Mouse (Mus musculus): Measurements from ENCODE around the gene Pth2.
"Not testable (repeated sequence)": the region's sequence is repeated elsewhere in the genome, so short reads cannot be mapped to it uniquely, and the experiment has no call there.

Pth2 gene

DNA sequence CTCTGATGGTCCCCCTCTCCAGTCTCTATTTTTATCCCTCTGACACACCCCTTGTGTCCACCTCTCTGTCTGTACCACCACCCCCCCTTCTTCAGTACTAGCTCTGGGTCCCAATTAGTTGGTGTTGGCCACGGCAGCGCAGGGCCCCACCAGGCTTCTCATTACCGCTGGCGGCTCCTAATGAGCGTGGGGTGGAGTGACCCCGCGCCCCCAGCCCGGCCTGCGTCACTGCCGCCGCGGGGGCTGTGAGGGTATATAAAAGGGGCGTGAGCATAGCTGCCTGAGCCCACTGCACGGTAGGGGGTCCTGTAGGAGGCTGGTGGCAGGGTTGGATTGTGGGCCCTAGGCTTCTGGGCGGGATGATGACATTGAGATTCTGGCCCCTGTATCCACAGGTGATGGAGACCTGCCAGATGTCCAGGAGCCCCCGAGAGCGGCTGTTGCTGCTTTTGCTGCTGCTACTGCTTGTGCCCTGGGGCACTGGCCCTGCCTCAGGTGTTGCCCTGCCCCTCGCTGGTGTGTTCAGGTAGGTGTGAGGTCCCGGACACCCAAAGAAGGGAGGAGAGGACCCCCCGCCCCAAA, at the start of gene Pth2:
Gene Pth2 (plus strand): TSS at position 100 of the 582 bp plus-strand sequence.
- DNase-seq (ENCODE audit: low read depth, low spot score), result no peak

DNA sequence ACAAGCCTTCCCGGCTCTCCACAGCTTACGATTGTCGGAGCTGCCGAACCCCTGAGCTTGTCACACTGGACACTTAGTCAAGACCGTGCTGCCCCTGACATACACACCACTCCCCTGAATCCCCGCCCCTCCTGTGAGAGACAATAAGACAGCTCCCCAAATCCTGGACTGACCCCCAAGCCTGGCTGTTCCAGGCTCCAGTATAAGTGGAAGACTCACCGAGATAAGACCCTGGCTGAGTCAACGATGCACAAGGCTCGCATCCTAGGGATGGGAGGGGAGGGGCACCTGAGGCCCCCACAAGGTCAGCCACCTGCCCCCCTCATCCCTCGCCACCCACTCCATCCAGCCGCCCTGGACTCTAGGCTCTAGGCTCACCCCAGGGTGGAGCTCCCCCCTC, 48.9 kb upstream of the Pth2 start:
- no peak for DNase-seq (ENCODE audit: low read depth, low spot score)

DNA sequence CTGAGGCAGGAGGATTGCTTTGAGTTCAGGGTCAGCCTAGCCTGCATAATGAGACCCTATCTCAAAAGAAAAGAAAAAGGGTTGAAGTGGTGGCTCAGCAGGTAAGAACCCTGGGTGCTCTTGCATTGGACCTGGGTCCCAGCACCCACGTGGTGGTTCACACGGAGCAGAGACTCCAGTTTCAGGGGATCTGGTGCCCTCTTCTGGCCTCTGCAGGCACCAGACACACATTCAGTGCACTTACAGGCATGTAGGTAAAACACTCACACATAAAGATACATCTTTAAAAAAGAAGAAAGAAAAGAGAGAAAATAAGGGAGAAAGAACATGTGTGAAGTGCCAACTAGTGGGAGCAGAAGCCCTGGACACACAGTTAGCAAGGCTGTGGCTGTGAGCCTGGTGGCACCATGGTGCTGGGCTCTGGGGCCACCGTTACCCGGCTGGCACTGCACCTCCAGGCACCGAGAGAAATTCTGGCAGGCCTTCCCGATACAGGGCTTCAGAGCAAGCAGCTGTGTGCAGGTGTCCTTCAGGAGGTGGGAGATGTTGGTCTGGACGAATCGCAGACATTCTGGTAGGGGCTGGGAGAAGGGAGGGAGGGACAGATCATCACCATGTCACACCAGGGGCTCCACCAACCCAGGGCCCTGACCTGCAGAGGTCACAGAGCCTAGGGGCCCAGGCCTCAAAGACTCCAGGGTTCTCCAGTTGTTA, 47.2 kb upstream of the Pth2 start:
- DNase-seq (ENCODE audit: low read depth, low spot score), result peak; percentile 88

DNA sequence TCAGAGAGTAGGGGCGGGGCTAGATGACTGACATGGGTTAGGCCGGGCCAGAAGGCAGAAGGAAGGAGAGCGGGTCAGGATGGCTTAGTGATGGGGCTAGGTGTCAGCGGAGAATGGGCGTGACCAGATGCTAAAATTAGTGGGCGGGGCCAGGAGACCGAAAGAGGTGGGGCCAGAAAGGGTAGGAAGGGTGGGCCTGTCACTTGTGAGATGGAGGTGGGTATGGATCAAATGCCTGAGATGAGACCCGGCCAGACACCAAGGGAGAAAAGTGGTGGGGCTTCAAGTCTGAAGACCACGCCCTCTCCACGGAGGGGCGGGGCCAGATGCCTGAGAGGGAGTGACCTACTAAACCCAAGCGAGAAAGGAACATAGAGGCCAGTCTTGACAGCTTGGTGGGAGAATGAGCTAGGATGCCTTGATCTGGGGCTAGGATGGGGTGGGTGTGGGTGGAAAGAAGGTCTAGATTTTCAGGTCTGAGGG, 46.2 kb upstream of the Pth2 start:
- DNase-seq (ENCODE audit: low read depth, low spot score), result peak; percentile 98

DNA sequence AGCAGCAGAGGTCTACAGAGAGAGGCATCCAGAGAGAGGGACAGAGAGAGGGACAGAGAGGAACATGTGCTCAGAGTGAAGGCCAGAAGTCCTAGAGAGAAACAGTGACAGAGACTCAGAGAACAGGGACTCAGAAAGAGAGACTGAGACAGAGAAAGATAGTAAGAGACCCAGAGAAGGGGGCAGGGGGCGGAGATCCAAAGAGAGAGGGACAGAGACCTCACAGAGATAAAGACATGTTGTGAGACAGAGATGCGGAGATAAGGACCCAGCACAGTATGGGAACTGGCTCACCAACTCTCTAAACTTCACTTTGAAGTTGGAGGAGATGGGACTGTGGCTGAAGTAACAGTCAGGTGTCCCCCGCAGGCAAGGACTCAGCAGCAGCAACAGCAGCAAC, 45.4 kb upstream of the Pth2 start:
- DNase-seq (ENCODE audit: low read depth, low spot score), result no peak

DNA sequence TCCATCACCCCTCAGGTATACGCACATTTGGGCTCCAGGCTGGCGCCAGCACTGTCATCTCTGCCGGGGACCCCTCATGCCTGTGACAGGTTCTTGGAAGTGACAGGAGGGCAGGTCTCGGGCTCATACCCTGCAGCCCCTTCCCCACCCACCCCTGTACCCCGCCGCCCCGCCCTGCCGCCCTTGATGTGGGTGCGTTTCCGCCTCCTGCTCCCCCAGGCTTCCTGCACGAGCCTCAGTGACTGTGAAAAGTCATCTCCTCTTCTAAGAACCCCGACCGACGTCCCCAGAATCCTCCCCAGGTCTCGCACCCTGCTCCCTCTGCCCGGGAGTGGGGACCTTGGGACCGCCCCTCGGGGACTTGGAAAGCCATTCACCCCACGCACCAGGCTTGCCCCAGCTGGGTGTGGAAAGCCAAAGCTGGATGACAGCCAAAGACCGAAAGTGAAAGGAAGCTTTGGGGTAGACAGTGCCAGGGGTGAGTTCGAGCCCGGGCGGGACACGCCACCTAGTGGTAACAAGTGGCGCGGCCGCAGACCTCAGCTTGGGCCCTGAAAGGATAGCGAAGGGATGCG, 44.7 kb upstream of the Pth2 start, which contains the start of the genes Gm45713 and Flt3l:
Gene Gm45713 (minus strand): TSS at position 239 of the 575 bp plus-strand sequence.
Gene Flt3l (minus strand): TSS at position 440 of the 575 bp plus-strand sequence.
- peak; percentile 78 for DNase-seq (ENCODE audit: low read depth, low spot score)

DNA sequence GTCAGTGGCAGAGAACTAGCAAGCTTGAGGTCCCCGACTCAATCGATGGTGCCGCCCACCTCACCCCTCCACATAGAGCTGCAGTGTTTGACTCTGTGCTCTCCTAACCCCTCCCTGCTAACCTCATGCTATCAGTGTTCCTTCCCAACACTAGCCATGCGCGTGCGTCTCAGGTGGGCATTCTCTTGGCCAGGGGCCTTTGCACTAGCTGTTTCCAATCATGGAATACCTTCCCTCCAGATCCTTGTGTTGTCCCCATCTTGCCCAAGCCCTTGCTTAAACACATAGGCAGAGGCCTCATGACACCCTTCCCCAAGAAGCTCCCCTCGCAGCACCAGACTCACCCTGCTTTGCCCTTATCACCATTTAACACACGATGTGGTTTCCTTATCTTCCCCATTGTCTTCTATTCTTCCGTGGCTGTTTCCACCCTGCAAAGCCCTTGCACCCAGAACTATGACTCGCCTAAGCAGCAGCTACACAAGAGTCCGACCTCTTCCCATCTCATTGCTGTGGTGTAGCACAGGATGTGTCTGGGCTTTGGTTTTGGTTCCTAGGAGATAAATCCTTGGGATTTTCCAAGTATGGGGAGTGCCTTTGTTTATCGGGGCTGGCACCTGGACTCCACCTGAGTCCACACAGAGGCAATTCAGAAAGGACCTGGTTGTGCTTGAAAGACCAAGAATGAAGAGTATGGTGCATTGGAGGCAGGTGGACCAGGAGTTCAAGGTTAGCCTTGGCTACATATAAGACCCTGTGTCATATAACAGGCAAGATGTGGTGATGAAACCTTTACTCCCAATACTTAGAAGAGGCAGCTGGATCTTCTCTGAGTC, 43.4 kb upstream of the Pth2 start:
- DNase-seq (ENCODE audit: low read depth, low spot score), result no peak

DNA sequence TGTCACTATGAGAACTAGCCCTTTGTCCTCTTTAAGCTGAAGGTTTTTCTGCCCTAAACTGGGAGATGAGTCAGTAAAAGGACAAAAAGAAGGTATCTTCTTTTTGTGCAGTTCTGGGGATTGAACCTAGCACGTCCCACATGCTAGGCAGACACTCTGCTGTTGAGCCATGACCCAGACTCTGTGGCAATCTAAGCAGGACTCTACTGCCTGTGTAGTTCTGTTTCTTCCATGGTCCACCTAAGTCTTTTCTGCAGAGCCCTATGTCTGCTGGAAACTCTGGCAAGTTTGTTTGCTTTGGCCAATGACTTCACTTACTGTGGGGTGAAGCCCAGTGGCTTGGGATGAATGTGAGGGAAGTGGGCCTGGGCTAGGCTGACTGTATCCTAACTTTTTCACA, 42.4 kb upstream of the Pth2 start:
- no peak for DNase-seq (ENCODE audit: low read depth, low spot score)

DNA sequence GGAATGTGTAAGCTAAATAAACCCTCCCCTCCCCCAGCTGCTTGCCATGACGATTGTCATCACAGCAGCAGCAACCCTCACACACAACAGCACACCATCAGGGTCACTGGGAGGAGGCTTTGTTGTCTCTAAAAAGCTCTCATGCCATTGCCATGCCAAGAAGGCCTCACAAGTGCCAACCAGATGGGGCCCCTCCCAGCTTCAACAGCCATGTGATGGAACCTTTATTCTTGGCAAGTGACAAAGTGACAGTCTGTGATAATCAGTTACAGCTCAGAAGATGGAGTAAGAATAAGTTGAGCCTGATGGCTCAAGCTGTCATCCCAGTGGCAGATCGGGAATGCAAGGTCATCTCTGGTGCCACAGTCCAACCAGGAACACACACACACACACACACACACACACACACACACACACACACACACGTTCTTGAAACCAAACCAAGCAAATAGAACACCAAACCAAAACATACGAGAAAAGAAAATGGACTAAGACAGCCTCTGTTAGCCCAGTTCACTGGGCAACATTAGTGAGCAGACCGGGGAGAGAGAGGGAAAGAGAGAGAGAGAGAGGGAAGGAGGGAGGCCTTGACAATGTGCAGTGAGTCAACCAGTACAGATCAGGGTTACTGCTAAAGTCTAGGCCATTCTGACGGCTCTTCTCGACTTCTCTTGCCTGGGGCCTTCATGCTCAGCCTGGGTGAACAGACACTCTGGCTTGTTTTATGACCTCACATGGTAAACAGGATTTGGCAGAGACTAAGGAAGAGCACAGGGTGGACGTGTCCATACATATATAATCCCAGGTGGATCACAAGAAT, 40.7 kb upstream of the Pth2 start:
- no peak for DNase-seq (ENCODE audit: low read depth, low spot score)

DNA sequence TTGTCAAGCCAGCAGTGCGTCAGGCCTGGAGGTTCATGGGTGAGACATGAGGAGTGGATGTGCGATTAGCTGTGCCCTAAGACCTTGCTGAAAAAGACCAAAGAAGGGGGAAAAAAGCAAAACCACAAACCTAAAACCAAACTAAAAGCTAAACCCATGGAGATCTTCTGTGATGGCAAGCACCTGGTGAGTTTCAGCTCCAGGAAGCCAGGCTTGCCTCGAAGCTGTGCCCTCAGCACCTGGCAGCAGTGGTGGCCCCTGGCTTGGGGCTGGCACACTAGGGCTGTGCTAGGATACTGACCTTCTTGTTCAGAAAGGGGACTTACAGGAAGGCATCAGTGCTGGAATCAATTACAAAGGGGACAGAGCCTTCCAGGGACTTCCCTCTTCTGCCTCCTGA, 39.5 kb upstream of the Pth2 start:
- DNase-seq (ENCODE audit: low read depth, low spot score), result no peak

DNA sequence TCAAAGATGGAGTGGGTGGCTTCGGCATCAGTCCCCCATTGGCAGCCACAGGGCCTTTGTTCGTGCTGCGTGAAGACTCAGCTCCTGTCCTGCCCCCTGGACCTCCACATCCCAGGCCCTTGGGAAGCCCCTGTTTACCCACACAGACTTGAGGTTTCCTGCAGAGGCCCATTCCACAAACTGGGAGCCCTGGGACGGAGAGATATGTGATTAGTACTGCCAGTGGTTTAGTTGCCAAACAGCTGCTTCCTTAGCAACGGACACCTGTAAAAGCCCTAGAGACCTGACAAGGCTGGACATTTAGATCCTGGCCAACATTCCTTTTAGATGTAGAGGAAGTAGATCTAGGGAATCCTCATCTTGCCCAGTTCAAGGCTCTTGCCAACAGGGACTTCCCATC, 38.9 kb upstream of the Pth2 start:
- DNase-seq (ENCODE audit: low read depth, low spot score), result no peak

DNA sequence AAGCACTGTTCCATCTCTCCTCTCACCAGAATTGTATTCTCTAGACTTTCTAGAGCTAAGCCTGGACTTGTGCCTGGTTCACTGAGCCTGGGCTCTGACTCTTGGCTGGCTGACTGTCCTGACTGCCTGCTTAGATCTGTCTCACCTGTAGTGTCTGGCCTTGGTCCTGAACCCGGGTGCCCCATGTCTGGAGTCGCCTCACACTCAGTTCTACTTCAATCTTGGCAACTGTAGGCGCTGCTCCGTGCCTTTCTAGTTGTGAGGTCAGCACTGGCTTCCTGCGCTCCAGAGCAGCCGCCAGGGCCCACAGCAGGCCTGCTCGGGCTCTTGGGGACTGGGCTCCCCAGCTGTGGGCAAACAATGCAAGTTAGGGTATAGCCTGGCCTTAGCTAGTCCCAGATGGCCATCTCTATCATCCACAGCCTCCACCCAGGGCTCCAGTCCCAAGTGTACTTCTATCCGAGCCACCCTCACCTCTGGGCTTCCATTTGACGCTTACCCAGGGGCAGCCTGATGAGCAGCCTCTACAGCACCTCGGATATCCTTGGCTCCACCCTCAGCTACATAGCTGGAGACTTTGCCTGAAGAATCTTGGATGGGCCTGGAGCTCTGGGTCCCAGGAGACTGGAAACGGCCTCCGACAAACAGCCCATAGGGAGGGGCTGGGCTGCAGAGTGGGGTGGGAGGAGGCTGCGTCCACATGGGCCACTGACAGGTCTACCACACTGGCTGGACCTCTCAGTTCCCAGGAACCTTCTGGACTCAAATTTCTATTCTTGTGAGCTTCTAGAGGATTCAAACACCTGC, 36.2 kb upstream of the Pth2 start:
- DNase-seq (ENCODE audit: low read depth, low spot score), result no peak

DNA sequence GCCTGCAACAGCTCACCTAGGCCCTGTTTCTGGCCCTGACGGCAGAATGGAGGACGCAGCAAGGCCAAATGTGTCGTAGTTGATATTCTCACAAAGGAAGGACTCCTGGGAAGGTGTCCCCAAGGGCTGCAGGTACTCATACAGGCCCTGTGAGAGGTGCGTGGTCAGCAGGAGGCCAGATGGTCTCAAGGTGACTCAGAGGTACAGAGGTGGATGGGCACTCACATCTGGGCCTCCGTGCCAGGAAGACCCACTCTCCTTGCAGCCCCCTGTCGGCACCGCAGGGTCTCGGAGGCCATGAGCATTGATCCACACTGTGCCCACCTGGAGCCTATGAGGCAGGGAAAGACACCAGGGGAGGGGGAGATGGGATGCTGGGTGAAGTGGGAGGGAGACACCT, 35.3 kb upstream of the Pth2 start:
- no peak for DNase-seq (ENCODE audit: low read depth, low spot score)

DNA sequence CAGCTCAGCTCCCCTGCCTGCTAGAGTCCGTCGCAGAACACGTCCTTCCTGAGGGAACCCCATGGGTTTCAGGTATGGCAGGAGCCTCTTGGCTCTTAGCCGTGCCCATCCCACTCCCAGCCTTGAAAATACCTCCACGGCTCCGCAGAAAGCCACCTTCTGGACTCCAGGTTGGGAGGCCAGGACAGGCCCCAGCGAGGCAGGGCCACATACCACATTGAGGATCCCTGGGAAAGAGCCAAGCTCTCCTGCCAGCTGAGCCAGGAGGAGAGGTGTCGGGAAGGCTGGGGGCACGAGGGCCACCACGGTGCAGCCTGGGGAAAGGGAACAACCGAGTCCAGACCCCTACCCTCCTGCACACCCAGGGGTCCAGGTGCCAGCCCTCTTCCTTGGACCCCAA, 33.5 kb upstream of the Pth2 start:
- no peak for DNase-seq (ENCODE audit: low read depth, low spot score)

DNA sequence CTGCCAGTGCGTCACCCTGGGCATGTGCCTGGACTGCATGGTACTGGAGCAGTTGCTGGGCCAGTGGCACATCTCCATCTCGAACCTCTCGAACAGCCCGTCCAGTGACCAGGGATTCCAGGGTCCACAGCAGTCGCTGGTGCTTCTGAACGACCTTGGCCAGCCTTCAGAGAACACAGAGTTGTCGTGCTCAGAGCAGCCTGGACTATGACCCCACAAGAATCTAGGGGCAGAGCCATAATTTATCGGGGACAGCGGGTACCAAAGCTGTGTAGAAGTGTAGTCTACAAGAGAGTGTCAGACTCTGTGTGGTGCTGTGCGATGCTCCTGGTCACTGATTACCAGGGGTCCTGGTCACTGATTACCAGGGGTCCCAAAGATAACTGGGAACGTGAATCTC, 32.9 kb upstream of the Pth2 start:
- DNase-seq (ENCODE audit: low read depth, low spot score), result no peak

DNA sequence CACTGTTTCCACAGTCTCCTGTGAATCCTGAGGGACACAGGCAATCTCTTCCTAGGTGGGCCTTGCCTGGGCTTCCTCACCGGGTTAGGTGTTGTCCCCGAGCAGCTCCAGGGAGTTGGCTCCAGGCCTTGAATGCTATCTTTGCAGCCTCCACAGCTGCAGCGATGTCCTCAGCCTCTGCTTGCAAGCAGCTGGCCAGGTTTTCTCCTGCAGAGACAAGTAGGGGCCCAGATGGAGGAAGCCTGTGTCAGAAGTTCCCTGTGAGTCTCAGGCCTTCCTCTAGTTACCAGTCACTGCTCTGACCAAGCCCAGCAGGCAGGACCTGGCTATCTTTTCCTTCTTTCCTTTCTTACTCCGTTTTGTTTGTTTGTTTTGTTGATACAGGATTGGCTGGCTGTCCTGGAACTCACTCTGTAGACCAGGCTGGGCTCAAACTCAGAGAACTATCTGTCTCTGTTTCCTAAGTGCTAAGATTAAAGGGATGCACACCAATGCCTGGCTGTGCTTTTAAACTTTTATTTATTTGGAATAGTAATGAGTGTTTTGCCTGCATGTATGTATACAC, 32.2 kb upstream of the Pth2 start:
- no peak for DNase-seq (ENCODE audit: low read depth, low spot score)

DNA sequence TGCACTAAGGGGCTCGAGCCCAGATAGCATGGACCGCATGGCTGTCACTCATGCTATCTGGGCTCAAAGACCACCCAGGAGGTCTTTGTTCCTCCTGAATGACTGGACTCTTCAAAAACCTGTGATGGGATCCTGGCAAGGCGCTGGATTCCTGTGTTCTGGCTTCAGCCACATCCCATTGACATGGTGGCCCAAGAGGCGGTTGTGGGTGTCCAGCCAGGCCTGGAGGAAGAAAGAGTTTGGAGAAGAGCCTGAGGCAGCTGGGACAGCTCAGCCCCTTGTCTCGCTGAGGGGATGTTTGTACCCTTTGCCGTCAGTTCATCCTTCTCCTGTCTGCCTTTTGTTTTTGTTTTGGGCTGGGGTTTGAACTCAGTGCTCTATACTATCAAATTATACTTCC, 31.2 kb upstream of the Pth2 start:
- no peak for DNase-seq (ENCODE audit: low read depth, low spot score)

DNA sequence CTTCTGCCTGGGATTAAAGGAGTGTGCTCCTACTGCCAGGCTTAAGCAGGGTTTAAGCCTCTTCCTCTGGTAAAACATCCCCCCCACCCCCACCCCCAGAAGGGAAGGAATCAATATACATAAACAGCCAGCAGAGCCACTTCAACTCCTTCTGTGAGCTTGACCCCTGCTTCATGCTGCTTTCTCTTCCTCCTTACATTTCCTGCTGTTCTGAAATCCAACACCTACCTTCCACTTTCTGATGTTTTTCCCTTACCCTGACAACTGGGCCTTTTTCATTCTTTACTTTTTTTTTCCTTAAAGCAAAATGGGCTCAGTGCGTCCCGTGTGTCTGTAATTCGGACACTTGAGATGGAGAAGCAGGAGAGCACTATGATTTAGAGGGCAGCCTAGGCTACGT, 30.5 kb upstream of the Pth2 start:
- DNase-seq (ENCODE audit: low read depth, low spot score), result peak; percentile 61

DNA sequence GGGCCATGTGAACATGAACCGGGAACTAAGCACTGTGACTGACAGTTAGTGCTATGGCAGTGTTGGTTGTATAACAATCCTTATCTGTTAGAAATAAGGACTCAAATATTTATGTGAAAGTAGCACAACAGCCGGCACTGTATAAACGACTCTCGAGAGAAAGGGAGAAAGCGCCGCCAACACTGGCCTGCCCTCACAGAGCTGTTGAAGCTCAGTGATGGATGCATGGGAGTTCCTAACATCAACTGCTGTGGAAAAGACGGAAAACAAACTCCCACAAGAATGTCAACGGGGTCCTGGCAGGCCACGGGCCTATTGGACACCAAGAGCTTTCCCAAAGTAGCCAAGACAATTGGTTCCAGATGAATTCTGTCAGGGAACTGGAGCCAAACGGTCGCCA, 29.5 kb upstream of the Pth2 start:
- no peak for DNase-seq (ENCODE audit: low read depth, low spot score)

DNA sequence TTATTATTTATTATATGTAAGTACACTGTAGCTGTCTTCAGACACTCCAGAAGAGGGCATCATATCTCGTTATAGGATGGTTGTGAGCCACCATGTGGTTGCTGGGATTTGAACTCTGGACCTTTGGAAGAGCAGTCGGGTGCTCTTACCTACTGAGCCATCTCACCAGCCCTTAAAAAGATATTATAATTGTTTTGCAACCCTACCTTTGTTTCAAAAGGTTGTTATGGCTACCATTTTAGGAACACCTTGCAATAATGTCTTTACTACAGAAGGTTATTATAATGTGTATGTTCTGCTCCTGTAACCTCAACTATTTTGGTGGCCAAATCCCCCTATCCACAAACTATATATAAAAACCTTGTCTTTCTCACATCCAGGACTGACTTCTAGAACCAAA, 27.7 kb upstream of the Pth2 start:
- not testable (repeated sequence) for DNase-seq (ENCODE audit: low read depth, low spot score)
